In the genomic region with DNA sequence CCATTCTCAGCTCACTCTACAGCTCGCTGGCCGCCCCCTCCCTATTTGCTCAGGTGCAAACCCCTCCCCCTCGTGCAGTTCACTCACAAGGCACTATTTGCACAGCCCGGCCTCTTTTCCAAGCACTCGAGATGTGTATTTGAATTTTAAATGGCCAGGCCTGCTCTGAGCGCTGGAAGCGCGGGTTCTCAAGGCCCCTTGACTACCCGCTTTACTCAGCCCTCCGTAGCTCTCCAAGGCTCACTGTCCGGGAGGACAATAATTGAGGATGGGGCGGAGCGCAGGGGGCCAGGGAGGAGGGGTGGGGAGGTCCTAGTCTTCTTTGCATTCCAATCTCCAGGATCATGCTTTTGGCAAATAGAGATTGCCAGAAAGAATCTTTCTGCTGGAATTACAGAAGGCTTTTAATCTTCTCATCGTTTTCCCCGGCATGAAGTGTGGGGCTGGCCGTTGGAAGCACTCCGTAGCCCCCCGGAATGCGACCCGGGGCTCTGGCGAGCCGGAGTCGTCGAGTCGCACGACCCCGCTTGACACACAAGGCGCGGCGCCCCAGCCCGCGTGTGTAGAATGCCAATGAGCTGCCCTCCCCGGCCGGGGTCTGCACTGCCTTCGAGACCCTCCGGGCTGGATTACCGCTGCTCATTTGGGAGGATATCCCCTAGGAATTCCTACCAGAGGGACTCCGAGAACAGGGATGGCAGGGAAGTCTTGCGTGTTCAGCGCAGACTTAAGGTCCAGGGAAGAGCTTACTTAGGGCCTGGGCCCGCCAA, we compare ENCODE assay signal across 10 mouse cellular contexts. TPM values are rescaled to one million over a fixed set of nuclear protein-coding genes. Genes with fewer than 3 reads are reported as not detected.
A peak's percentile ranks its signal among the peaks of the same experiment; 100 is the strongest.
DNase-seq lines count a peak whose midpoint lies in the region; ATAC-seq lines count a peak whose summit lies in the region.
"Had no signal": no experiment of that assay in that cellular context is flagged by ENCODE, and none has a peak within 500 bp of the region (broad histone marks: within the 10 kb centered on the region; RNA-seq: fewer than 3 reads in every experiment).

No protein-coding gene starts in this region.

- 1% methylated on average over 41 of the region's 41 CpGs for WGBS in embryonic facial prominence, embryonic 10.5 days
- WGBS in intestine, embryonic 16.5 days, result 2% methylated on average over 41 of the region's 41 CpGs
- WGBS in midbrain, embryonic 12.5 days, result under 1% methylated on average over 41 of the region's 41 CpGs

- no peaks in the 10 kb centered on the region for H3K9me3 ChIP-seq in embryonic facial prominence, embryonic 10.5 days
- H3K9me3 ChIP-seq in intestine, embryonic 16.5 days (ENCODE audit: control insufficient read depth, low read length), result no peaks in the 10 kb centered on the region
- no peaks in the 10 kb centered on the region for H3K9me3 ChIP-seq in midbrain, embryonic 12.5 days

- peak; percentile 32 for DNase-seq in Muller cell, postnatal 12 days (ENCODE audit: inconsistent ontology term)
- DNase-seq in embryonic facial prominence, embryonic 10.5 days (ENCODE audit: low spot score), result peak; percentile 54
- no peak for DNase-seq in ovary, postnatal 36 days (ENCODE audit: low spot score)
- no peak for DNase-seq in spleen, postnatal 4 days (ENCODE audit: low spot score in 2 of 2)
- DNase-seq in cerebellum, adult 9-10 months, result no peak
- no peak for DNase-seq in frontal cortex, postnatal 14 days (ENCODE audit: low spot score in 2 of 2)

- H3K27me3 ChIP-seq in embryonic facial prominence, embryonic 10.5 days (replicated peaks; ENCODE audit: low read depth, poor library complexity, severe bottlenecking), result peaks cover 99% of the 10 kb centered on the region
- peaks cover 64% of the 10 kb centered on the region for H3K27me3 ChIP-seq in intestine, embryonic 16.5 days (replicated peaks; ENCODE audit: control insufficient read depth, insufficient read depth, low read length)
- H3K27me3 ChIP-seq in midbrain, embryonic 12.5 days, result peaks cover 90% of the 10 kb centered on the region

- H3K9ac ChIP-seq in intestine, embryonic 16.5 days (ENCODE audit: low read depth, low read length), result peak overlapping the region; percentile 15; the same call in 1 of the 2 replicates
- no peak overlapping the region; the same call in 1 of the 2 replicates for H3K9ac ChIP-seq in midbrain, embryonic 12.5 days (replicated peaks)

- ATAC-seq in intestine, embryonic 16.5 days, result 0 out of 2 replicates have a peak, but pooled peaks have one; percentile 3
- peak; percentile 77 for ATAC-seq in midbrain, embryonic 12.5 days (ENCODE audit: low FRiP score, low read depth)
- ATAC-seq: Patski had no signal

- H3K36me3 ChIP-seq in embryonic facial prominence, embryonic 10.5 days (replicated peaks), result no peaks in the 10 kb centered on the region
- no peaks in the 10 kb centered on the region for H3K36me3 ChIP-seq in intestine, embryonic 16.5 days (ENCODE audit: control insufficient read depth, insufficient read depth, low read length)
- no peaks in the 10 kb centered on the region for H3K36me3 ChIP-seq in midbrain, embryonic 12.5 days

- H3K27ac ChIP-seq in embryonic facial prominence, embryonic 10.5 days (replicated peaks), result peak overlapping the region; percentile 26; the same call in 1 of the 2 replicates
- peak overlapping the region; percentile 54; the same call in 1 of the 2 replicates for H3K27ac ChIP-seq in intestine, embryonic 16.5 days (ENCODE audit: low read length)
- peak overlapping the region; percentile 67 for H3K27ac ChIP-seq in midbrain, embryonic 12.5 days (replicated peaks)

- peak overlapping the region; percentile 54 for H3K4me3 ChIP-seq in embryonic facial prominence, embryonic 10.5 days
- peak overlapping the region; percentile 45 for H3K4me3 ChIP-seq in intestine, embryonic 16.5 days (ENCODE audit: low read length)
- H3K4me3 ChIP-seq in midbrain, embryonic 12.5 days, result peak overlapping the region; percentile 46
- H3K4me3 ChIP-seq: megakaryocyte, embryonic 14.5 days had no signal

- H3K4me2 ChIP-seq in intestine, embryonic 16.5 days (ENCODE audit: low read depth, low read length), result peak overlapping the region; percentile 75
- H3K4me2 ChIP-seq in midbrain, embryonic 12.5 days (replicated peaks), result peak overlapping the region; percentile 67

- peaks cover 52% of the 10 kb centered on the region for H3K4me1 ChIP-seq in embryonic facial prominence, embryonic 10.5 days
- peaks cover 11% of the 10 kb centered on the region; the same call in 1 of the 2 replicates for H3K4me1 ChIP-seq in intestine, embryonic 16.5 days (ENCODE audit: control insufficient read depth, insufficient read depth, low read length)
- H3K4me1 ChIP-seq in midbrain, embryonic 12.5 days, result peaks cover 53% of the 10 kb centered on the region

RNA-seq across cellular contexts. Expression of gene Shh, which starts 7.4 kb away (rescaled TPM):
- polyA plus RNA-seq in embryonic facial prominence, embryonic 10.5 days (2016; fragmentation: Nextera tagmentation; extraction: Ambion mirVana), result 2.1 and 3.0 TPM in 2 replicates
- polyA plus RNA-seq in intestine, embryonic 16.5 days (2015; fragmentation: Nextera tagmentation; extraction: Ambion mirVana), result 2.8 TPM in 2 replicates
- 4.5 and 5.1 TPM in 2 replicates for polyA plus RNA-seq in midbrain, embryonic 12.5 days (2016; fragmentation: Nextera tagmentation; extraction: Ambion mirVana)

Comparison
In these comparisons a context has a peak if more than half of its experiments do, and no peak if none do; other contexts are left out.
1. DNase-seq: peak in Muller cell, postnatal 12 days (single experiment) and embryonic facial prominence, embryonic 10.5 days (single experiment); none in ovary, postnatal 36 days (single experiment), spleen, postnatal 4 days (0 of 2), cerebellum, adult 9-10 months (single experiment) and frontal cortex, postnatal 14 days (0 of 2).
2. Peak in every context shown above with its lines, with median percentiles within 50 percentile points of each other: H3K27ac ChIP-seq and H3K4me3 ChIP-seq.